Mouse (Mus musculus): ENCODE measurements around the gene Ccdc151. TPM values are rescaled to one million over a fixed set of nuclear protein-coding genes. Genes with fewer than 3 reads are reported as not detected.

Gene Ccdc151
- 5.2 and 6.7 TPM in 2 replicates for polyA plus RNA-seq (2012; rRNA removed)

- peak; percentile 100 for DNase-seq (ENCODE audit: low read depth)
- TF ChIP-seq POLR2A (IDR thresholded peaks at IDR 0.05; ENCODE audit: borderline replicate concordance, extremely low read depth, insufficient read depth, insufficient read length, poor library complexity, severe bottlenecking) (peak; percentile 48; the same call in 1 of the 2 replicates), CTCF (IDR thresholded peaks at IDR 0.05; ENCODE audit: borderline replicate concordance, extremely low read depth, insufficient read depth, insufficient read length) (no peak)
Measured at GRCm38 (mm10) chr9:22002194-22003162, at the start of gene Ccdc151, which contains the start of gene Prkcsh. Gene Ccdc151, minus strand, starts transcription at chr9:22002634. Gene Prkcsh, plus strand, starts transcription at chr9:22002806.

- peak; percentile 95 for DNase-seq (ENCODE audit: low read depth)
- no peak for TF ChIP-seq CTCF (IDR thresholded peaks at IDR 0.05; ENCODE audit: borderline replicate concordance, extremely low read depth, insufficient read depth, insufficient read length)
- TF ChIP-seq POLR2A (IDR thresholded peaks at IDR 0.05; ENCODE audit: borderline replicate concordance, extremely low read depth, insufficient read depth, insufficient read length, poor library complexity, severe bottlenecking), result peak; percentile 98
Measured at GRCm38 (mm10) chr9:22051958-22052254, 49.5 kb upstream of the Ccdc151 start, which contains the start of gene Elavl3. Gene Elavl3, minus strand, starts transcription at chr9:22052023.

GRCm38 (mm10) chr9:22051161-22051957 is 48.9 kb upstream of the Ccdc151 start:
- TF ChIP-seq CTCF (IDR thresholded peaks at IDR 0.05; ENCODE audit: borderline replicate concordance, extremely low read depth, insufficient read depth, insufficient read length) (no peak), POLR2A (IDR thresholded peaks at IDR 0.05; ENCODE audit: borderline replicate concordance, extremely low read depth, insufficient read depth, insufficient read length, poor library complexity, severe bottlenecking) (no peak)
- DNase-seq (ENCODE audit: low read depth), result peak; percentile 62

GRCm38 (mm10) chr9:22050351-22050889 is 48.0 kb upstream of the Ccdc151 start:
- TF ChIP-seq CTCF (IDR thresholded peaks at IDR 0.05; ENCODE audit: borderline replicate concordance, extremely low read depth, insufficient read depth, insufficient read length) (no peak), POLR2A (IDR thresholded peaks at IDR 0.05; ENCODE audit: borderline replicate concordance, extremely low read depth, insufficient read depth, insufficient read length, poor library complexity, severe bottlenecking) (peak; percentile 41; the same call in 1 of the 2 replicates)

GRCm38 (mm10) chr9:22049721-22050270 is 47.4 kb upstream of the Ccdc151 start:
- peak; percentile 62 for DNase-seq (ENCODE audit: low read depth)
- no peak for TF ChIP-seq CTCF (IDR thresholded peaks at IDR 0.05; ENCODE audit: borderline replicate concordance, extremely low read depth, insufficient read depth, insufficient read length)
- no peak for TF ChIP-seq POLR2A (IDR thresholded peaks at IDR 0.05; ENCODE audit: borderline replicate concordance, extremely low read depth, insufficient read depth, insufficient read length, poor library complexity, severe bottlenecking)

More at GRCm38 (mm10) chr9:22050351-22050889, 48.0 kb upstream of the Ccdc151 start:
- DNase-seq (ENCODE audit: low read depth), result peak; percentile 91

- TF ChIP-seq POLR2A (IDR thresholded peaks at IDR 0.05; ENCODE audit: borderline replicate concordance, extremely low read depth, insufficient read depth, insufficient read length, poor library complexity, severe bottlenecking), result no peak
- TF ChIP-seq CTCF (IDR thresholded peaks at IDR 0.05; ENCODE audit: borderline replicate concordance, extremely low read depth, insufficient read depth, insufficient read length), result no peak
- peak; percentile 38 for DNase-seq (ENCODE audit: low read depth)
Measured at GRCm38 (mm10) chr9:22049315-22049714, 46.9 kb upstream of the Ccdc151 start.

- TF ChIP-seq POLR2A (IDR thresholded peaks at IDR 0.05; ENCODE audit: borderline replicate concordance, extremely low read depth, insufficient read depth, insufficient read length, poor library complexity, severe bottlenecking), result no peak
- no peak for TF ChIP-seq CTCF (IDR thresholded peaks at IDR 0.05; ENCODE audit: borderline replicate concordance, extremely low read depth, insufficient read depth, insufficient read length)
- DNase-seq (ENCODE audit: low read depth), result no peak
Measured at GRCm38 (mm10) chr9:22047329-22047728, 44.9 kb upstream of the Ccdc151 start.

GRCm38 (mm10) chr9:22041832-22042231 is 39.4 kb upstream of the Ccdc151 start:
- no peak for TF ChIP-seq CTCF (IDR thresholded peaks at IDR 0.05; ENCODE audit: borderline replicate concordance, extremely low read depth, insufficient read depth, insufficient read length)
- no peak for TF ChIP-seq POLR2A (IDR thresholded peaks at IDR 0.05; ENCODE audit: borderline replicate concordance, extremely low read depth, insufficient read depth, insufficient read length, poor library complexity, severe bottlenecking)
- DNase-seq (ENCODE audit: low read depth), result no peak

- no peak for DNase-seq (ENCODE audit: low read depth)
- TF ChIP-seq POLR2A (IDR thresholded peaks at IDR 0.05; ENCODE audit: borderline replicate concordance, extremely low read depth, insufficient read depth, insufficient read length, poor library complexity, severe bottlenecking) (no peak), CTCF (IDR thresholded peaks at IDR 0.05; ENCODE audit: borderline replicate concordance, extremely low read depth, insufficient read depth, insufficient read length) (no peak)
Measured at GRCm38 (mm10) chr9:22037826-22038225, 35.4 kb upstream of the Ccdc151 start.

GRCm38 (mm10) chr9:22035300-22036044 is 33.0 kb upstream of the Ccdc151 start:
- DNase-seq (ENCODE audit: low read depth), result peak; percentile 78
- TF ChIP-seq POLR2A (IDR thresholded peaks at IDR 0.05; ENCODE audit: borderline replicate concordance, extremely low read depth, insufficient read depth, insufficient read length, poor library complexity, severe bottlenecking) (no peak), CTCF (IDR thresholded peaks at IDR 0.05; ENCODE audit: borderline replicate concordance, extremely low read depth, insufficient read depth, insufficient read length) (no peak)

Measured in brain, embryonic 14.5 days (tissue).